Mouse (Mus musculus): ENCODE measurements around the gene Orm1.

DNA sequence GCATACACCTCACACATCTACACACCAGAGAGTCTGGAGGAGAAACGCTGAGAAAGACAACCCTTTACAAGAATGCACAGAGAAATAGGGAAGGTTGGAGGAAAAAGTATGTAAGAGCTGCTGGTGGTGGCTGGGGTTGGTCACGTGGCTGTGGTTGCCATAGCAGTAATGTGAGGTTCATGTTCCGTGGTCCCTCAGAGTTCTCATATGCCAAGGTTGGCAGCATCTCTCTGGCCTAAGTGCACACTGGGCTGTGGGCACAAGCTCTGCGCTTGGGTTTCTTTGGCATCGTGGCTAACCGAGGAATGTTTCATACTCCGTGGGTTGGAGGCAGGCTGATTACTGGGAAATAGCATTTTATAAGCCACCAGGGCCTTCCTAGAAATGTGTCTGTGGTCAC lies 32.9 kb upstream of the Orm1 start:
- TF ChIP-seq CTCF (IDR thresholded peaks at IDR 0.05) = no peak
- no peak for TF ChIP-seq EP300 (IDR thresholded peaks at IDR 0.05)
